Mouse (Mus musculus): ENCODE results near the gene Fgf18. TPM values are rescaled to one million over a fixed set of nuclear protein-coding genes. Genes with fewer than 3 reads are reported as not detected.
A peak's percentile ranks its signal among the peaks of the same experiment; 100 is the strongest.

Gene Fgf18
- polyA plus RNA-seq, 1 experiment from 2014 or later: 2.6 TPM

DNA sequence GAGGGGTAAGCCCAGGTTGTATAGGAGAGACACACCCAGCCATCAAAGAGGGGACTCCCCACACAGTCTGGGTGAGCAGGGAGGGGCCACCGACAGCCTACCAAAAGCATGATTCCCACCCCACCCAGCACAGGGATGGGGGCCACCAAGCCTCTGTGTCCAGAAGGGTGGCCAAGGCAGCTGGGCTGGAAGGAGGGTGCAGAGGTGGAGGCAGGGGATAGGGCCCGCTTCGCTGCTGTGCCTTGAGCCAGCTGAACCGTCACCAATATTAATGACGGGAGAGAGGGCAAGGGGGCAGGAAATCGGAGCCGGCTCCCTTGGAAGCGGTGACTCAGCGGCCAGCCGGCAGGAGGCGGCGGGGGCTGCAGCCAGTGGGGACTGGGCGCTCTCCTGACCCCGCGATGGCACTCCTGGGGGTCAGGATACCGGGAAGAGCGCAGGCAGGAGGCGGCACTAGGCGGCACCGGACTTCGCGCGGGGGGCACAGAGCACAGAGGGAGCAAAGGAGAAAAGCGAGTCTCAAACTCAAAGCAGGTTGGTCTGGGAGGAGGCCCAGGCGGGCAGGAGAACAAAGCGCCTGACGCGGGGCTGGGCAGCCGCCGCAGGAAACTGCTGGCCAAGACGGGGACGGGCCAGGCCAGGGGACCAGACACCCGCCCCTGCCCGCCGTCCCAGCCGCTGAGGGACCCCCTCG is 24.5 kb downstream of the Fgf18 start:
- Histone ChIP-seq H3K9me3 (no peaks in the 10 kb centered on the region), H3K27ac (peak overlapping the region; percentile 80), H3K4me3 (peak overlapping the region; percentile 55), H3K4me1 (peaks cover 9% of the 10 kb centered on the region; the same call in 1 of the 2 replicates), H3K36me3 (no peaks in the 10 kb centered on the region), H3K27me3 (ENCODE audit: insufficient read depth, poor library complexity, severe bottlenecking) (peaks cover 58% of the 10 kb centered on the region)
- DNase-seq (ENCODE audit: low spot score): peak; percentile 84
- 2% methylated on average over 37 of the region's 37 CpGs for WGBS

DNA sequence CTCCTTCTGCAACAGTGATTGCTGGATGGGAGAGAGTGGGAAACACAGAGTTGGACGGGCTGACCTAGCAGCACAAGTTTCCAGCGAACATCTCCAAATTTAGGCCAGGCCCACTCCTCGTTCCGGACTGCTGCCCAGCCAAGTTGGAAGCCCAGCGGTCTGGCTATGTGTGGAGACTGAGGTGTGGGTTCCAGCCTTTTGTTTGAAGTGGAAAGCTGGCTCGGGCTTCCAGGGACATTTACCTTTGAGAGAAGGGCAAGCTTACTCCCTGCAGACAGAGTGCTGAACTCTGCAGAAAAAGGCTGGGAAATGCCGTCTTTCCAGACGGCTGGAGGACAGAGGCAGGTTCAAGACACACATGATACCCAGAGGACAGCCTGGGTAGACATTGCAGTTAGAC is 27.6 kb downstream of the Fgf18 start:
- H3K27me3 ChIP-seq (ENCODE audit: insufficient read depth, poor library complexity, severe bottlenecking): peaks cover 63% of the 10 kb centered on the region
- no peak overlapping the region for H3K4me3 ChIP-seq
- no peaks in the 10 kb centered on the region for H3K36me3 ChIP-seq
- no peak for DNase-seq (ENCODE audit: low spot score)
- H3K27ac ChIP-seq: no peak overlapping the region
- WGBS: 75% methylated on average over 8 of the region's 8 CpGs
- H3K9me3 ChIP-seq: no peaks in the 10 kb centered on the region
- H3K4me1 ChIP-seq: peaks cover 9% of the 10 kb centered on the region; the same call in 1 of the 2 replicates

DNA sequence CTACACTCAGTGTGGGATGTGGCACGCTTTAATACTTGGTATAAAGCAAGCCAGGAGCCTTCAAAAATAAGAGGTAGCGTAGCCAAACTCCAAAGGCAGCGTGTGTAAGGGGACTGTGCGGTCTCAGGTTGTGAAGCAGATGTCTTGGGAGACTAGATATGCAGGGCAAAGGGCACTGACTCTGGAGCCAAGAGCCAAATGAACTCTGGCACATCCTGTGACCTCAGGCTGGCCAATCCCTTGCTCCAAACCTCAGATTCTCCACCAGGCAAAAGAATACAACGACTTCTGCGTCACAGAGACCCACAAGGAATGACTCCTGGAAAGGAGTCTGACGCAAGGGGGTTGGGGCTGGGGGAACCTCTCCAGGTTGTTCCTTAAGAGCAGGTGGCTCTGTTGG is 28.1 kb downstream of the Fgf18 start:
- no peak overlapping the region for H3K27ac ChIP-seq
- H3K36me3 ChIP-seq: no peaks in the 10 kb centered on the region
- WGBS: 73% methylated on average over 7 of the region's 7 CpGs
- H3K4me3 ChIP-seq: no peak overlapping the region
- peaks cover 9% of the 10 kb centered on the region; the same call in 1 of the 2 replicates for H3K4me1 ChIP-seq
- H3K9me3 ChIP-seq: no peaks in the 10 kb centered on the region
- peaks cover 59% of the 10 kb centered on the region for H3K27me3 ChIP-seq (ENCODE audit: insufficient read depth, poor library complexity, severe bottlenecking)
- no peak for DNase-seq (ENCODE audit: low spot score)

DNA sequence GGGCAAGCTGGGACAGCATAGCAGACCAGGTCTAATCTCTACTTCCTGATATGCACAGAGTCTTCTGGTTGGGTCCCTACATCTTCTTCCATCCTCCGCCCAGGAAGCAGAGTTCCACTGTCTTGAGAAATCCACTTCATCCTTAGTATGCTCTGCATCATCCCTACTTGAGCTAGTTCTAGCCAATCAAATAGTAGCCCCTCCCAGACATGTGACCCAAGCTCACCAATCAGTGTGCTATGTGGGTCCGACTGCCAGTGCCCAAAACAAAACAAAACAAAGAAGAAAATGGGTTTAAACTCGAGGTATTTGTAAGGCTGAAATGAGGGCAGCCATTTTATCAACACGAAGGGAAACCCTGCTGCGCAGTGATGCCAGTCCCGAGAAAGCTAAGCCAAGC is 28.7 kb downstream of the Fgf18 start:
- H3K4me3 ChIP-seq: no peak overlapping the region
- H3K27me3 ChIP-seq (ENCODE audit: insufficient read depth, poor library complexity, severe bottlenecking): peaks cover 56% of the 10 kb centered on the region
- H3K9me3 ChIP-seq: no peaks in the 10 kb centered on the region
- 50% methylated on average over 6 of the region's 6 CpGs for WGBS
- H3K4me1 ChIP-seq: peaks cover 9% of the 10 kb centered on the region; the same call in 1 of the 2 replicates
- no peak overlapping the region for H3K27ac ChIP-seq
- no peaks in the 10 kb centered on the region for H3K36me3 ChIP-seq
- DNase-seq (ENCODE audit: low spot score): no peak

DNA sequence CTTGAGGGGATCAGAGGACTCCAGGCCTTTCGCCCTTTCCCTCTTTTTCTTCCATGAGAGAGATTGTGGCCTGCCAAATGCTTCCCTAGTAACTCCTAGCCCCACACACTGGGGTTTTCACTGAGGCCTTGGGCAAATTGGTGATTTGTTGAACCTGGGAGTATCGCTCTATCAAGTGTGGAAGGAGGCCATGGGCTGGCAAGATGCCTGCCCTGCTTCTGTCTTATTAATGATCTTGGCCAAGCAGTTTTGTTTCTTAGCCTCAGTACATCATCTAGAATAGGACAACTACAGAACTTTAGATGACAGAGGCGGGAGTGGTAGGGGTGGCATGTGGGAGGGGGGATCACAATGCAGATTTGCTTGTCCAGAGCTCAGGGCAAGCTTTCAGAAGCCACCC is 31.4 kb downstream of the Fgf18 start:
- DNase-seq (ENCODE audit: low spot score): no peak
- Histone ChIP-seq H3K36me3 (no peaks in the 10 kb centered on the region), H3K27me3 (ENCODE audit: insufficient read depth, poor library complexity, severe bottlenecking) (peaks cover 35% of the 10 kb centered on the region), H3K9me3 (no peaks in the 10 kb centered on the region), H3K27ac (no peak overlapping the region), H3K4me1 (no peaks in the 10 kb centered on the region), H3K4me3 (no peak overlapping the region)
- WGBS: 77% methylated on average over 3 of the region's 3 CpGs

DNA sequence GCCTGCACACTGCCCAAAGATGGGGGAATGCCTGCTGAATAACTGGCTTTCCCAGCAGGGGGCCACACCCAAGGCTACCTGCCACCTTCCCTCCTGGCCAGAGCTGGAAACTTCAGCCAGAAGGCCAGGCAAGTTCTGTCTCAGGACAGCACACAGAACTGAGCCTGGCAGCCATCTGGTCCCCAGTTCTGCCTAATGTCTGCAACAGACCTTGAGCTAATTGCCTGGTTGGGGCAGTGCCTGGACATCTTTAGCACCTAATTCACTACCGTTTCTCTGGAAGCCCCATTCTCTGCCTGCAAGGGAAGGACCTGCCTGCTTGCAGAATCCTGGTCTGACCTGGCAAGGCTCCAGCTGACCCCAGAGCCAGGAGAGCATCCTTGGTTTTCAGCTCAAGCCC is 34.8 kb downstream of the Fgf18 start:
- Histone ChIP-seq H3K36me3 (no peaks in the 10 kb centered on the region), H3K4me3 (no peak overlapping the region), H3K27me3 (ENCODE audit: insufficient read depth, poor library complexity, severe bottlenecking) (peaks cover 36% of the 10 kb centered on the region), H3K27ac (no peak overlapping the region), H3K9me3 (no peaks in the 10 kb centered on the region), H3K4me1 (no peaks in the 10 kb centered on the region)
- WGBS: 35% methylated on average over 1 of the region's 1 CpGs
- no peak for DNase-seq (ENCODE audit: low spot score)

DNA sequence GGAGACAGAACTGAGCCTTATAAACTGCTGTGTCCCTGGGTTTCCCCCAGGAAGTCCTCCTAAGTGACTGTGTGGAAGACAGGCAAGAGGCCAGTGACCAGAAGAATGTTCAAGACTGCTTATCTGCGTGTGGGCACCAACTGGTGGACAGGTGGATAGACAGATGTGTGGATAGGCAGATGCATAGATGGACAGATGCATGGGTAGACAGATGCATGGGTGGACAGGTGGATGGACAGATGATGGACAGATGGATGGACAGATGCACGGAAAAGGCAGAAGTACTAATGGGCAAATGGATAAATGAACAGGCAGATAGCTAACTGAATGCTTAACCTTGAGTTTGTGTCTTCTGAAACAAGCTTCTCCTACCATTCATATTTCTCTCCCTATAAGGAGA is 37.1 kb downstream of the Fgf18 start:
- Histone ChIP-seq H3K27me3 (ENCODE audit: insufficient read depth, poor library complexity, severe bottlenecking) (peaks cover 33% of the 10 kb centered on the region), H3K9me3 (no peaks in the 10 kb centered on the region), H3K4me1 (no peaks in the 10 kb centered on the region), H3K4me3 (no peak overlapping the region), H3K27ac (no peak overlapping the region), H3K36me3 (no peaks in the 10 kb centered on the region)
- DNase-seq (ENCODE audit: low spot score): no peak
- WGBS: 71% methylated on average over 2 of the region's 2 CpGs

DNA sequence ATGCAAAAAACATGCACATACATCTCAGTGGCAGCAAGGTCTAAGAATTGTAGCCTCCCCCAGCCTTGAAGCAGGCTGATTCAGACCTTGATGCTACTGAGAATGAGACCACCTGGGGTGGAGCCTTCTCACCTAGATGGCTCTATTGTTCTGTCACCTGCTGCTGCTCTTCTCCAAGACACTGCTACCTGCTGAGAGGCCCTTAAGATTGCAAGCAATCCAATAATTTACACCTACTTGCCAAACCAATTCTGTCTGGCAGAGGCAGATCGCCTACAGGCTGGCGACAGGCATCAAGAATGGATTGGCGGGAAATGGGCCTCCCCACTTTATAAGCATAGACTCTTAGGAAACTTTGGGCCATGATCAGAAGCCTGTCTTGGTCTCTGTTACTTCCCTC is 39.7 kb downstream of the Fgf18 start:
- Histone ChIP-seq H3K4me1 (no peaks in the 10 kb centered on the region), H3K27me3 (ENCODE audit: insufficient read depth, poor library complexity, severe bottlenecking) (peaks cover 19% of the 10 kb centered on the region), H3K9me3 (no peaks in the 10 kb centered on the region), H3K36me3 (no peaks in the 10 kb centered on the region), H3K27ac (no peak overlapping the region), H3K4me3 (no peak overlapping the region)
- DNase-seq (ENCODE audit: low spot score): no peak
- 29% methylated on average over 3 of the region's 3 CpGs for WGBS

DNA sequence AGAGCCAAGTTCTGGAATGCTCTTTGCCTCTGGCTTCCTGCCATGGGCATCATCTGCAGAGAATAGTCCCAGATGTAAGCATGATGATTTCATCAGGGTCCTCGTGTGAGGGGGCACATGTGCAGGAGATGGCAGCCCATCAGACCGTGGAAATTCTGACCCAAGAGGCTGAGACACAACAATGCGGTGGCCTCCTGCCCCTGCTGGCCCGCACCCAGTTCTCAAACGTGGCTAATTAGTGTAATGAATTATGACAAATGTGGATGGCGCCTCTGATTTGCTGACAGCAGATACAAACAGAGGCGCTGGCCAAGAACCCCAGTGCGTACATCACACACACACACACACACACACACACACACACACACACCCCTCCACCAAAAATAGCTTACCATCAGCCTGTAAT is 42.3 kb downstream of the Fgf18 start:
- 77% methylated on average over 8 of the region's 8 CpGs for WGBS
- no peaks in the 10 kb centered on the region for H3K9me3 ChIP-seq
- no peak for DNase-seq (ENCODE audit: low spot score)
- H3K4me1 ChIP-seq: peaks cover 6% of the 10 kb centered on the region
- H3K4me3 ChIP-seq: no peak overlapping the region
- H3K27me3 ChIP-seq (ENCODE audit: insufficient read depth, poor library complexity, severe bottlenecking): peaks cover 23% of the 10 kb centered on the region
- H3K27ac ChIP-seq: no peak overlapping the region
- H3K36me3 ChIP-seq: no peaks in the 10 kb centered on the region

DNA sequence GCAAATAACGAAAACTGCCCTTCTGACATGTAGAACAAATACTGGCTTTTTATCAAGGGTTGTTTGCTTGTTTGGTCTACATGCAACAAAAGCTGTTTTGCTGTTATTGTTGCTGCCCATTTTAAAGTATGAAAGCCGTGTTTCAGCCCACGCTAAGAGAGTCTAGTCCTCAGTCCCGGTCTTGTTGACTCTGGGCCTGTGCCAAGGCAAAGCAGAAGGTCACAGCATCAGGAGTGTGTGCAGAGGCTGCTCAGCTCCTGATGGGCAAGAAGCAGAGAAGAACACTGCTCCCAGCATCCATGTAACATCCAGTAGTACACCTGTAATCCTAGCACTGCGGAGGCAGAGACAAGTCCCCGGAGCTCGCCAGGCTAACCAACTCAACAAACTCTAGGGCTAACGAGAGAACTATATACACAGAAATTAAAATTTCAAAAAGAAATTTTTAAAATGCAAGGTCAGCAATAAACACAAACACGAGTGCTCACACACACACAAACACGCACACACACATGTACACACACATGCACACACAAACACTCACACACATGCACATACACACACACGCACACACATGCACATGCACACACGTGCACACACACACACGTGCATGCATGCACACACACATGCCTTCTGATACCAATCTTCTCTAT is 43.8 kb downstream of the Fgf18 start:
- Histone ChIP-seq H3K9me3 (no peaks in the 10 kb centered on the region), H3K4me1 (peaks cover 10% of the 10 kb centered on the region), H3K27me3 (ENCODE audit: insufficient read depth, poor library complexity, severe bottlenecking) (peaks cover 20% of the 10 kb centered on the region), H3K27ac (no peak overlapping the region), H3K36me3 (no peaks in the 10 kb centered on the region), H3K4me3 (no peak overlapping the region)
- WGBS: 82% methylated on average over 13 of the region's 13 CpGs
- no peak for DNase-seq (ENCODE audit: low spot score)

DNA sequence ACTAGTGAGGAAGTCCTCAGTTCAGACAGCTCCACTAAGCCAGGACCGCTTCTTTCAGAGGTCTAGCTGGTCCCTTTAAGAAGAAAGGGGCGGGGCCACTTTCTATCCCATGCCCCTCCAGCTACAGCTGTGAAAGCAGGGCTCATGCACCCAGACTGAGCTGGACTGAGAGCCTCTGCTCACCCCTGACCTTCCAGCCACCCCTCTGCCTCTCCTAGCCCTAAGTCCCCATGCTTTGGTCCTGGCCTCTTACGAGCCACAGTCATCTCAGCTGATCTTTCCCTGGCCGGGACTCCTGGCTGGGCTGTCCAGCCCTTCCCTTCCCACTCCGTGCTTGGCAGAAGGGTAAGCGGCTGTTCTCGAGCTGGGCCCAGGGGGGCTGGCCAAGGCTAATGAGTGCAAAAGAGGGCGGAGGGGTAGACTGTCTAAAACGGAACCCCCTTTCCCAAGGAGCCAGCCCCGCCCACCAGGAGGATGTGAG is 47.1 kb downstream of the Fgf18 start:
- DNase-seq (ENCODE audit: low spot score): no peak
- WGBS: 21% methylated on average over 10 of the region's 10 CpGs
- Histone ChIP-seq H3K27me3 (ENCODE audit: insufficient read depth, poor library complexity, severe bottlenecking) (peaks cover 25% of the 10 kb centered on the region; the same call in 1 of the 2 replicates), H3K36me3 (no peaks in the 10 kb centered on the region), H3K4me1 (peaks cover 10% of the 10 kb centered on the region), H3K27ac (no peak overlapping the region), H3K4me3 (peak overlapping the region; percentile 42), H3K9me3 (no peaks in the 10 kb centered on the region)

DNA sequence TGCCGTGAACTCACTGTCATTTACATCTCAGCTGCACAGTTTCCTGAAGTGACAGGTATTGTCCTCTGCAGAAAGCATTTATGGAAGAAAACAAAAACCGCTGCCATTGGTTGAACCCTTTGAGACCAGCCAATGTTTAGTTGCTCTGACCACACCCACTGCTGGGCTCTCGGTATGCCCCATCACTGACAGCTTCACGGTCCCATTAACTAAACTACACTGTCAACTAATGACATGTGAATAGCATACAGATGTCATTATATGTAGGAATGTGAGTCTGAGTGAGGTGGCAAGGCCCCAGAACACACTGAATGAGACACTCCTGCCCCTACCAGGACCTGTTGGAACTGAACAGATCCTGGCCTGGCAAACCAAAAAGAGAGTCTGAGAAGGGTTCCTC is 47.8 kb downstream of the Fgf18 start:
- Histone ChIP-seq H3K4me3 (no peak overlapping the region), H3K36me3 (no peaks in the 10 kb centered on the region), H3K9me3 (no peaks in the 10 kb centered on the region), H3K27ac (no peak overlapping the region), H3K27me3 (ENCODE audit: insufficient read depth, poor library complexity, severe bottlenecking) (peaks cover 25% of the 10 kb centered on the region; the same call in 1 of the 2 replicates), H3K4me1 (peaks cover 10% of the 10 kb centered on the region)
- 78% methylated on average over 4 of the region's 4 CpGs for WGBS
- no peak for DNase-seq (ENCODE audit: low spot score)

DNA sequence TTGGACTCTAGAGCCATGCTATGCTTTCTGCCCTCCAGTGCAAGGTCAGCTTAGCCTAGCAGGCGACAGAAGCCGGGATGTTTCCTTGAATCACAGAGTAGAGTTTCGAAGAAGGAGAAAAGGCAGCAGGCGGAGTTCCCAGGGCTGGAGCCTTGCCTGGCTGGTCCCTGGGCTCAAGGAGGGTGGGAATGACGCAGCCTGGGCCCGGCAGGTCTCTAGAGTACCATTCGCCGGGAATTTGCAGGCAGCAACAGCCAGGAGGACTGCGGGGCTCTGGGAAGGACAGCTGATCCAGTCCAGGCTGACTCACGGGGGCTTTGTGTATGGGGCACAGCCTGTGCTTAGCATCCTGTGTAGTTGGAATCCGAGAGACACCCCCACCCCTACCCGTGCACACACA is 48.8 kb downstream of the Fgf18 start:
- Histone ChIP-seq H3K36me3 (no peaks in the 10 kb centered on the region), H3K9me3 (no peaks in the 10 kb centered on the region), H3K4me3 (no peak overlapping the region), H3K27ac (no peak overlapping the region), H3K27me3 (ENCODE audit: insufficient read depth, poor library complexity, severe bottlenecking) (peaks cover 25% of the 10 kb centered on the region; the same call in 1 of the 2 replicates), H3K4me1 (peaks cover 10% of the 10 kb centered on the region)
- no peak for DNase-seq (ENCODE audit: low spot score)
- 81% methylated on average over 12 of the region's 12 CpGs for WGBS

Data from heart, embryonic 10.5 days (tissue).